Mouse (Mus musculus) retina, postnatal 1 day (tissue): ENCODE results near the gene Gm10128.
"Not testable (repeated sequence)": the region's sequence is repeated elsewhere in the genome, so short reads cannot be mapped to it uniquely, and the experiment has no call there.

Experiments
- DNase-seq: peaks from one replicate; pipeline ENCODE4 v3.0.0-alpha.2; 2012

The Gm10128 gene

GRCm38 (mm10) chr14:7643872-7644271, at the start of gene Gm10128:
Gene Gm10128, minus strand, starts transcription at chr14:7643972.
- not testable (repeated sequence) for DNase-seq

- DNase-seq = not testable (repeated sequence)
Measured at GRCm38 (mm10) chr14:7681170-7681569, 37.4 kb upstream of the Gm10128 start.

GRCm38 (mm10) chr14:7662491-7662890, 18.7 kb upstream of the Gm10128 start:
- not testable (repeated sequence) for DNase-seq

- DNase-seq = peak; percentile 11
Measured at GRCm38 (mm10) chr14:7658101-7659074, 14.6 kb upstream of the Gm10128 start.

- DNase-seq = not testable (repeated sequence)
Measured at GRCm38 (mm10) chr14:7657456-7657855, 13.7 kb upstream of the Gm10128 start.

- DNase-seq = not testable (repeated sequence)
Measured at GRCm38 (mm10) chr14:7595492-7595891, 48.3 kb downstream of the Gm10128 start, which contains the start of gene Gm10338. Gene Gm10338, minus strand, starts transcription at chr14:7595592.
